Mouse (Mus musculus): ENCODE results near the gene Gxylt1. TPM values are rescaled to one million over a fixed set of nuclear protein-coding genes. Genes with fewer than 3 reads are reported as not detected.
"Not testable (repeated sequence)": the region's sequence is repeated elsewhere in the genome, so short reads cannot be mapped to it uniquely, and the experiment has no call there.

The Gxylt1 gene
- polyA plus RNA-seq, 1 experiment from 2014 or later = 5.2 TPM

GRCm38 (mm10) chr15:93253172-93253571, 21.8 kb downstream of the Gxylt1 start:
- Histone ChIP-seq H3K27me3 (ENCODE audit: control insufficient read depth, insufficient read depth, low read depth, low read length) (no peaks in the 10 kb centered on the region), H3K27ac (ENCODE audit: low read length) (no peak overlapping the region), H3K9ac (ENCODE audit: low read depth, low read length) (no peak overlapping the region), H3K4me2 (ENCODE audit: low read length) (no peak overlapping the region), H3K4me1 (ENCODE audit: control insufficient read depth, insufficient read depth, low read length) (no peaks in the 10 kb centered on the region), H3K9me3 (replicated peaks; ENCODE audit: control insufficient read depth, low read length, poor library complexity, severe bottlenecking) (no peaks in the 10 kb centered on the region), H3K36me3 (ENCODE audit: control insufficient read depth, insufficient read depth, low read length) (peaks cover 5% of the 10 kb centered on the region), H3K4me3 (ENCODE audit: low read depth, low read length) (no peak overlapping the region)
- ATAC-seq = no peak
- 81% methylated on average over 8 of the region's 8 CpGs for WGBS

GRCm38 (mm10) chr15:93252396-93252795, 22.6 kb downstream of the Gxylt1 start:
- WGBS = 96% methylated on average over 6 of the region's 6 CpGs
- no peak overlapping the region for H3K4me2 ChIP-seq (ENCODE audit: low read length)
- no peak overlapping the region for H3K27ac ChIP-seq (ENCODE audit: low read length)
- H3K36me3 ChIP-seq (ENCODE audit: control insufficient read depth, insufficient read depth, low read length) = peaks cover 4% of the 10 kb centered on the region; the same call in 1 of the 2 replicates
- no peaks in the 10 kb centered on the region for H3K4me1 ChIP-seq (ENCODE audit: control insufficient read depth, insufficient read depth, low read length)
- ATAC-seq = no peak
- H3K9ac ChIP-seq (ENCODE audit: low read depth, low read length) = no peak overlapping the region
- H3K9me3 ChIP-seq (replicated peaks; ENCODE audit: control insufficient read depth, low read length, poor library complexity, severe bottlenecking) = no peaks in the 10 kb centered on the region
- no peaks in the 10 kb centered on the region for H3K27me3 ChIP-seq (ENCODE audit: control insufficient read depth, insufficient read depth, low read depth, low read length)
- H3K4me3 ChIP-seq (ENCODE audit: low read depth, low read length) = no peak overlapping the region

GRCm38 (mm10) chr15:93251553-93252250, 23.3 kb downstream of the Gxylt1 start:
- no peaks in the 10 kb centered on the region for H3K4me1 ChIP-seq (ENCODE audit: control insufficient read depth, insufficient read depth, low read length)
- H3K4me2 ChIP-seq (ENCODE audit: low read length) = no peak overlapping the region
- peaks cover 4% of the 10 kb centered on the region; the same call in 1 of the 2 replicates for H3K36me3 ChIP-seq (ENCODE audit: control insufficient read depth, insufficient read depth, low read length)
- 88% methylated on average over 13 of the region's 13 CpGs for WGBS
- H3K9me3 ChIP-seq (replicated peaks; ENCODE audit: control insufficient read depth, low read length, poor library complexity, severe bottlenecking) = no peaks in the 10 kb centered on the region
- H3K27ac ChIP-seq (ENCODE audit: low read length) = no peak overlapping the region
- no peaks in the 10 kb centered on the region for H3K27me3 ChIP-seq (ENCODE audit: control insufficient read depth, insufficient read depth, low read depth, low read length)
- no peak overlapping the region for H3K9ac ChIP-seq (ENCODE audit: low read depth, low read length)
- no peak overlapping the region for H3K4me3 ChIP-seq (ENCODE audit: low read depth, low read length)
- ATAC-seq = no peak

- Histone ChIP-seq H3K4me1 (ENCODE audit: control insufficient read depth, insufficient read depth, low read length) (no peaks in the 10 kb centered on the region), H3K27me3 (ENCODE audit: control insufficient read depth, insufficient read depth, low read depth, low read length) (no peaks in the 10 kb centered on the region), H3K4me3 (ENCODE audit: low read depth, low read length) (no peak overlapping the region), H3K36me3 (ENCODE audit: control insufficient read depth, insufficient read depth, low read length) (peaks cover 14% of the 10 kb centered on the region; the same call in 1 of the 2 replicates), H3K27ac (ENCODE audit: low read length) (no peak overlapping the region), H3K4me2 (ENCODE audit: low read length) (no peak overlapping the region), H3K9me3 (replicated peaks; ENCODE audit: control insufficient read depth, low read length, poor library complexity, severe bottlenecking) (no peaks in the 10 kb centered on the region), H3K9ac (ENCODE audit: low read depth, low read length) (no peak overlapping the region)
- ATAC-seq = no peak
- 68% methylated on average over 10 of the region's 10 CpGs for WGBS
These were observed 31.8 kb downstream of the Gxylt1 start for GRCm38 (mm10) chr15:93243202-93243601.

GRCm38 (mm10) chr15:93236456-93236855, 38.5 kb downstream of the Gxylt1 start:
- H3K4me3 ChIP-seq (ENCODE audit: low read depth, low read length); H3K27me3 ChIP-seq (ENCODE audit: control insufficient read depth, insufficient read depth, low read depth, low read length); H3K4me2 ChIP-seq (ENCODE audit: low read length); H3K27ac ChIP-seq (ENCODE audit: low read length); H3K9me3 ChIP-seq (replicated peaks; ENCODE audit: control insufficient read depth, low read length, poor library complexity, severe bottlenecking); H3K9ac ChIP-seq (ENCODE audit: low read depth, low read length); H3K4me1 ChIP-seq (ENCODE audit: control insufficient read depth, insufficient read depth, low read length); ATAC-seq: not testable (repeated sequence)
- 92% methylated on average over 10 of the region's 10 CpGs for WGBS
- peaks cover 10% of the 10 kb centered on the region; the same call in 1 of the 2 replicates for H3K36me3 ChIP-seq (ENCODE audit: control insufficient read depth, insufficient read depth, low read length)

GRCm38 (mm10) chr15:93229028-93229427, 46.0 kb downstream of the Gxylt1 start:
- no peak for ATAC-seq
- no peaks in the 10 kb centered on the region for H3K36me3 ChIP-seq (ENCODE audit: control insufficient read depth, insufficient read depth, low read length)
- no peaks in the 10 kb centered on the region for H3K4me1 ChIP-seq (ENCODE audit: control insufficient read depth, insufficient read depth, low read length)
- 0 out of 2 replicates have a peak, but pooled peaks cover 2% of the 10 kb centered on the region for H3K27me3 ChIP-seq (ENCODE audit: control insufficient read depth, insufficient read depth, low read depth, low read length)
- H3K4me2 ChIP-seq (ENCODE audit: low read length) = no peak overlapping the region
- H3K9me3 ChIP-seq (replicated peaks; ENCODE audit: control insufficient read depth, low read length, poor library complexity, severe bottlenecking) = peaks cover 4% of the 10 kb centered on the region; the same call in 1 of the 2 replicates
- 86% methylated on average over 11 of the region's 11 CpGs for WGBS
- no peak overlapping the region for H3K27ac ChIP-seq (ENCODE audit: low read length)
- no peak overlapping the region for H3K9ac ChIP-seq (ENCODE audit: low read depth, low read length)
- H3K4me3 ChIP-seq (ENCODE audit: low read depth, low read length) = no peak overlapping the region

- H3K4me3 ChIP-seq (ENCODE audit: low read depth, low read length) = no peak overlapping the region
- no peak for ATAC-seq
- H3K4me2 ChIP-seq (ENCODE audit: low read length) = no peak overlapping the region
- no peaks in the 10 kb centered on the region for H3K36me3 ChIP-seq (ENCODE audit: control insufficient read depth, insufficient read depth, low read length)
- no peak overlapping the region for H3K27ac ChIP-seq (ENCODE audit: low read length)
- H3K9me3 ChIP-seq (replicated peaks; ENCODE audit: control insufficient read depth, low read length, poor library complexity, severe bottlenecking) = 0 out of 2 replicates have a peak, but pooled peaks cover 3% of the 10 kb centered on the region
- H3K27me3 ChIP-seq (ENCODE audit: control insufficient read depth, insufficient read depth, low read depth, low read length) = 0 out of 2 replicates have a peak, but pooled peaks cover 2% of the 10 kb centered on the region
- 92% methylated on average over 10 of the region's 10 CpGs for WGBS
- no peak overlapping the region for H3K9ac ChIP-seq (ENCODE audit: low read depth, low read length)
- H3K4me1 ChIP-seq (ENCODE audit: control insufficient read depth, insufficient read depth, low read length) = no peaks in the 10 kb centered on the region
These were observed 46.6 kb downstream of the Gxylt1 start for GRCm38 (mm10) chr15:93228375-93228774.

GRCm38 (mm10) chr15:93227764-93228079, 47.3 kb downstream of the Gxylt1 start:
- Histone ChIP-seq H3K4me3 (ENCODE audit: low read depth, low read length) (no peak overlapping the region), H3K27ac (ENCODE audit: low read length) (no peak overlapping the region), H3K27me3 (ENCODE audit: control insufficient read depth, insufficient read depth, low read depth, low read length) (0 out of 2 replicates have a peak, but pooled peaks cover 2% of the 10 kb centered on the region), H3K4me1 (ENCODE audit: control insufficient read depth, insufficient read depth, low read length) (no peaks in the 10 kb centered on the region), H3K4me2 (ENCODE audit: low read length) (no peak overlapping the region), H3K9me3 (replicated peaks; ENCODE audit: control insufficient read depth, low read length, poor library complexity, severe bottlenecking) (no peaks in the 10 kb centered on the region), H3K9ac (ENCODE audit: low read depth, low read length) (no peak overlapping the region), H3K36me3 (ENCODE audit: control insufficient read depth, insufficient read depth, low read length) (no peaks in the 10 kb centered on the region)
- peak; percentile 62; the same call in 1 of the 2 replicates for ATAC-seq
- 30% methylated on average over 6 of the region's 6 CpGs for WGBS

GRCm38 (mm10) chr15:93226930-93227763, 47.8 kb downstream of the Gxylt1 start:
- Histone ChIP-seq H3K4me3 (ENCODE audit: low read depth, low read length) (no peak overlapping the region), H3K9ac (ENCODE audit: low read depth, low read length) (no peak overlapping the region), H3K27me3 (ENCODE audit: control insufficient read depth, insufficient read depth, low read depth, low read length) (0 out of 2 replicates have a peak, but pooled peaks cover 2% of the 10 kb centered on the region), H3K4me2 (ENCODE audit: low read length) (no peak overlapping the region), H3K36me3 (ENCODE audit: control insufficient read depth, insufficient read depth, low read length) (no peaks in the 10 kb centered on the region), H3K4me1 (ENCODE audit: control insufficient read depth, insufficient read depth, low read length) (no peaks in the 10 kb centered on the region), H3K9me3 (replicated peaks; ENCODE audit: control insufficient read depth, low read length, poor library complexity, severe bottlenecking) (no peaks in the 10 kb centered on the region), H3K27ac (ENCODE audit: low read length) (no peak overlapping the region)
- WGBS = 83% methylated on average over 10 of the region's 10 CpGs
- ATAC-seq = peak; percentile 60; the same call in 1 of the 2 replicates

All from midbrain, embryonic 16.5 days (tissue).